Mouse (Mus musculus) forebrain, postnatal 0 days (tissue): Measurements from ENCODE around the gene Camkmt. TPM values are rescaled to one million over a fixed set of nuclear protein-coding genes. Genes with fewer than 3 reads are reported as not detected.

ENCODE experiments used
- ATAC-seq: fragments of 200-750 bp; cut with Nextera tagmentation; 2 replicates; pipeline ENCODE4 v1.8.0; 2017; ENCODE audit warnings: mild to moderate bottlenecking, moderate library complexity
- DNase-seq: peaks from one replicate; pipeline ENCODE4 v3.0.0-alpha.2; 2015
- H3K27ac ChIP-seq: fragments of 300-500 bp; sonication (generic); 2 replicates; pipeline ENCODE4 v1.5.1; 2014; ENCODE audit warnings: low read depth, mild to moderate bottlenecking, antibody characterized with exemption, low read length, moderate library complexity, mixed read lengths
- H3K27me3 ChIP-seq: fragments of 300-500 bp; sonication (generic); 2 replicates; pipeline ENCODE4 v1.6.1; 2014; ENCODE audit warnings: mild to moderate bottlenecking, low read length, mixed read lengths; ENCODE audit not compliant: insufficient read depth
- H3K36me3 ChIP-seq: fragments of 300-500 bp; sonication (generic); 2 replicates; pipeline ENCODE4 v1.6.1; 2014; ENCODE audit warnings: mild to moderate bottlenecking, moderate library complexity; ENCODE audit not compliant: insufficient read depth
- H3K4me1 ChIP-seq: fragments of 300-500 bp; sonication (generic); 2 replicates; pipeline ENCODE4 v1.6.1; 2014; ENCODE audit warnings: antibody characterized with exemption; ENCODE audit not compliant: insufficient read depth
- H3K4me2 ChIP-seq: fragments of 300-500 bp; sonication (generic); 2 replicates; pipeline ENCODE4 v1.6.1; 2014; ENCODE audit warnings: low read depth, mild to moderate bottlenecking, moderate library complexity
- H3K4me3 ChIP-seq: fragments of 300-500 bp; sonication (generic); 2 replicates; pipeline ENCODE4 v1.5.1; 2014; ENCODE audit warnings: low read depth, low read length, mixed read lengths
- H3K9ac ChIP-seq: fragments of 300-500 bp; sonication (generic); 2 replicates; pipeline ENCODE4 v1.6.1; 2014; ENCODE audit warnings: mild to moderate bottlenecking
- H3K9me3 ChIP-seq: fragments of 300-500 bp; sonication (generic); 2 replicates; pipeline ENCODE4 v1.6.1; 2016; ENCODE audit warnings: low read length
- CTCF ChIP-seq: sonication (generic); IDR thresholded peaks from 2 replicates; pipeline ENCODE4 v1.5.1; 2016; ENCODE audit warnings: antibody characterized with exemption, control low read depth, low read depth
- WGBS: fragments of 180-500 bp; shearing (Covaris S2); extraction: QIAGEN DNeasy Blood & Tissue Kit; methylation state at CpG from one replicate; pipeline ENCODE4 v1.1.7; 2014; 5-methylcytosine and 5-hydroxymethylcytosine counted together
- polyA plus RNA-seq: library from polyadenylated mRNA; unstranded; fragments of >200 nt; fragmentation: Nextera tagmentation; extraction: Ambion mirVana; gene quantifications from 2 replicates; pipeline ENCODE4 v1.2.1, GENCODE M21; 2015
- total RNA-seq: library from RNA; depleted of rRNA; stranded (reverse); fragments of >200 nt; gene quantifications from 2 replicates; pipeline ENCODE4 v1.2.3, GENCODE M21; 2014

Camkmt gene
- total and polyA plus RNA-seq, 2 experiments from 2014 or later, result 14.3 to 16.4 TPM

DNA sequence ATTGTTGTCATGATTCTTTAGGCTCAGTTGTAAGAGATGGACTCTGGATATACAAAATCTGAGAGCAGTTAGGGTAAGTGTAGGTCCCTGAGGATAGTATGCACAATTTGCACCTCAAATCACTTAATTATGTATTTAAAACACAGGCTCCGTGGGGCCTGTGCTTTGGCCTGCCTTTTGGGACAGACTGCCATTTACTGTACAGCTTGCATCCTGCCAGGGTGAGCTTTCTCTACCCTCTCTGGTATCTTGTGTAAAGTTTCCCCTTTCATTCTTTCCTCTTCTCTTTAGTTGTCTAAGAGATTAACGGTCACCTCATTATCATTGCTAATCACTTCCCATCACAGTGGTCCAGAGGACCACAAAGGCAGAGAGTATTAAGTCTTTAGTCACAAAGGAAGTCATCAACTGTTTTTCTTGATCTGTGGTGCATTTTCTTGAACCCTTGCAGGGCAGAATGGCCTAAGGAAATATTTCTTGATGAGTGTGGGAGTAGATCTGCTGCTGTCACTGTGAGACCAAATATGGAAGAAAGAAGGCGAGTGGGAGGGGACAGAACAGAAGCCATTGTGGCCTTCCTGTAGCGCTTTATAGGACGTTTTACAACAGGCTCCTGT, 52.3 kb downstream of the Camkmt start:
- H3K9me3 ChIP-seq, result no peaks in the 10 kb centered on the region
- ATAC-seq (no peak), DNase-seq (no peak)
- no peak for TF ChIP-seq CTCF
- no peak overlapping the region for H3K9ac ChIP-seq
- 16% methylated on average over 5 of the region's 5 CpGs for WGBS
- H3K27ac ChIP-seq, result no peak overlapping the region
- H3K4me3 ChIP-seq, result no peak overlapping the region
- H3K27me3 ChIP-seq, result no peaks in the 10 kb centered on the region
- no peak overlapping the region for H3K4me2 ChIP-seq
- no peaks in the 10 kb centered on the region for H3K4me1 ChIP-seq
- no peaks in the 10 kb centered on the region for H3K36me3 ChIP-seq

DNA sequence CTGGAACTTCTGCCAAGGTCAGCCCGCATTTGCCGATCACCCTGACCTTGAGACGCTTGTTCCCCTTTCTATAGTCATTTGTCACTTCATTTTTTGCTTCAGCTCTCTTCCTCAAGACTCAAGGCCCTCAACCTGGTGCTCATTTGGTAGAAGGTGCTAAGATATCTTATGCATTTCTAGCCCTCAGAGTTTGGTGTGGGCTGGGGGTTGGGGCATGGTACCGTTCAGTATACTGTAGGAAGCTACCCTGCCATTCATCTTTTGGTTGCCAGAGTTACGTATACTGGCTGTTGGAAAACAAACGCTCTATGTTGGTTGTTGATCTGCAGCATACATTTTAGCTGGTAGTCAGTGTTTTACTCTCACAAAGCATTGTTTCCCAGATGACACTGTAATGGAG, 53.8 kb downstream of the Camkmt start:
- no peak for ATAC-seq
- 87% methylated on average over 6 of the region's 6 CpGs for WGBS
- H3K36me3 ChIP-seq, result no peaks in the 10 kb centered on the region

DNA sequence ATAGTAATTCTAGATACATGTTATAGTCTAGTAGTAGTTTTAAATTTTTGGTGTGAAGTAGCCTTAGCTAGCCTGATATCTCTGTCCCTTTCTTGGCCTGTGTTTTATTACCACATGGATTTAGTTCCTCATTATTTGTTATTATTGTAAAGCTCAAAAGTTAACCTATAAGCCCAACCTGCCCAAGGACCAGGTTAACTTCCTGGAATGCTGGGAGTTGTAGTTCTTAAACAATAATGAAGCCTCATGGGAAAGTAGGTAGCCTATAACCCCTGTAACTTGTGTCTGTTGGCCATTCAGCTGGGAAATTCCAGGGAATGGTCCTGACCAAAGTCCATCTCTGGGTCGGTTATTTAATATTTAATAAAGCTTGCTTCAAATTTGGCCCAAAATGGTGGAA, 58.0 kb downstream of the Camkmt start:
- Histone ChIP-seq H3K36me3 (no peaks in the 10 kb centered on the region), H3K4me2 (no peak overlapping the region)
- WGBS, result 91% methylated on average over 1 of the region's 1 CpGs

More for the DNA sequence above, 53.8 kb downstream of the Camkmt start:
- no peak overlapping the region for H3K27ac ChIP-seq
- no peak overlapping the region for H3K4me3 ChIP-seq
- no peaks in the 10 kb centered on the region for H3K9me3 ChIP-seq
- H3K9ac ChIP-seq, result no peak overlapping the region
- no peaks in the 10 kb centered on the region for H3K27me3 ChIP-seq
- H3K4me2 ChIP-seq, result no peak overlapping the region
- no peak for DNase-seq
- no peak for TF ChIP-seq CTCF
- no peaks in the 10 kb centered on the region for H3K4me1 ChIP-seq

GRCm38 (mm10) chr17:85149211-85149738, 58.9 kb downstream of the Camkmt start:
- H3K4me1 ChIP-seq, result no peaks in the 10 kb centered on the region
- TF ChIP-seq CTCF, result no peak
- no peaks in the 10 kb centered on the region for H3K36me3 ChIP-seq
- 14% methylated on average over 3 of the region's 3 CpGs for WGBS
- no peak overlapping the region for H3K9ac ChIP-seq
- H3K4me2 ChIP-seq, result no peak overlapping the region
- no peak overlapping the region for H3K27ac ChIP-seq
- no peak overlapping the region for H3K4me3 ChIP-seq
- ATAC-seq (no peak), DNase-seq (no peak)
- no peaks in the 10 kb centered on the region for H3K27me3 ChIP-seq
- H3K9me3 ChIP-seq, result no peaks in the 10 kb centered on the region

More for the DNA sequence above, 58.0 kb downstream of the Camkmt start:
- Histone ChIP-seq H3K9me3 (no peaks in the 10 kb centered on the region), H3K4me1 (no peaks in the 10 kb centered on the region), H3K27ac (no peak overlapping the region), H3K27me3 (no peaks in the 10 kb centered on the region), H3K9ac (no peak overlapping the region), H3K4me3 (no peak overlapping the region)
- ATAC-seq, result no peak
- no peak for DNase-seq
- no peak for TF ChIP-seq CTCF

DNA sequence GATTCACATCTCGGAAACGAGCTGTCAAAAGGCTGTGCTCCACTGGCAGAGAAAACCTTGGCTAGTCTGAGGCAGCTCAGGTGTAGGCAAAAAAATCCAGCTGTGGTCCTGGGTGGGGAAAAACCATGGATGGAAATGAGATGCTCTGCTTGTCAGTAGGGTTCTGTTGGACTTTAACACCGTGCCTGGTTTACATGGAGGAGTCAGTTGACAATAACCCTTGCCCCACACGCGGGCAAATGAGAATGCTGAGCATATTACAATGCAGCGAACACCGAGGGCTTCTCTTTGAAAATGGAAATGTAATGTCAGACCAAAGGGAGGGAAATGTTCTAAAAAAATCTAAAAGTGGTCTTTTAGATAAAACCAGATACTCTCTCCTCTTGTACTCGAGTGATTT, 60.9 kb downstream of the Camkmt start:
- 67% methylated on average over 8 of the region's 8 CpGs for WGBS
- no peak for DNase-seq
- Histone ChIP-seq H3K4me2 (no peak overlapping the region), H3K9me3 (no peaks in the 10 kb centered on the region), H3K4me3 (no peak overlapping the region), H3K27me3 (no peaks in the 10 kb centered on the region), H3K27ac (no peak overlapping the region), H3K9ac (no peak overlapping the region), H3K36me3 (no peaks in the 10 kb centered on the region), H3K4me1 (no peaks in the 10 kb centered on the region)
- ATAC-seq, result no peak
- TF ChIP-seq CTCF, result no peak

DNA sequence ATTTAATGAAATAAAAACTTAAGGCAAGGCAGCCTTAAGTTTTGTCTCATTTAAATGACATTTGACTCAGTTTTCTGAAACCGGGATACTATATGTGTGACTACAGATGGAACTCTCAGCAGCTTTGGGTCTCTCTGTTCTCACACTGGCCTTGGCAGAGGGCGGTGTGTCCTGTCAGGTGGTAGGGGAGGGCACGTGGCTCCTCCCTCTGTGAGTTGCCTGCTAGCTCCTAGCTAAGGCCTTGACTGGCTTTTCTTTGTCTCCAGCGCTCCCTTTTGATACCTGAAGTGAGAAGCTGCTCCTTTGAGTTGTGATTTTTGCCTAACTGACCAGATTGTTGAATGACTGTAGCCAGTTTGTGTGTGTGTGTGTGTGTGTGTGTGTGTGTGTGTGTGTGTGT, 67.8 kb downstream of the Camkmt start:
- Histone ChIP-seq H3K36me3 (no peaks in the 10 kb centered on the region), H3K27me3 (no peaks in the 10 kb centered on the region), H3K4me1 (peaks cover 5% of the 10 kb centered on the region; the same call in 1 of the 2 replicates), H3K4me3 (no peak overlapping the region), H3K27ac (no peak overlapping the region), H3K4me2 (no peak overlapping the region), H3K9ac (no peak overlapping the region), H3K9me3 (no peaks in the 10 kb centered on the region)
- ATAC-seq (no peak), DNase-seq (no peak)
- TF ChIP-seq CTCF, result no peak
- WGBS, result 70% methylated on average over 4 of the region's 4 CpGs

DNA sequence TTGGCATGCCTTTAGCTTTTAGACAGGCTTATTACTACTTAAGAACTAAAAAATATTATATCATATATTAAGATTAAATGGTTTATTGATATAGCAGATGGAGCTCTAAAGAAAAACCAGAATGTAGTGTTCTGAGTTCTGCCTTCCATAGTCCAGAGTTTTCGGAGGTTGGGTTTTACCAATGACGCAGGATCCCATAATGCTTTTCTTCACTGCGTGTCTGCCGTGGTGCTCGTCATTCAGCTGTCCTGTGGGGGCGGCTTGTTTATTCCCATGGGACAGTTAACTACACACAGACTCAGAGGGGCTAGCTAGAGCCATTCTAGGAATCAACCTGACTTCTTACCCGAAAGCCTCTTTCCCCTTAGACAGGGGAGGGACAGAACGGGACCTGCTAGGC, 69.2 kb downstream of the Camkmt start:
- Histone ChIP-seq H3K4me2 (no peak overlapping the region), H3K9ac (no peak overlapping the region), H3K27me3 (no peaks in the 10 kb centered on the region), H3K4me3 (no peak overlapping the region), H3K9me3 (no peaks in the 10 kb centered on the region), H3K36me3 (no peaks in the 10 kb centered on the region), H3K4me1 (peaks cover 5% of the 10 kb centered on the region; the same call in 1 of the 2 replicates), H3K27ac (no peak overlapping the region)
- DNase-seq, result no peak
- no peak for ATAC-seq
- 78% methylated on average over 8 of the region's 8 CpGs for WGBS
- no peak for TF ChIP-seq CTCF
